Mouse (Mus musculus) sigmoid colon, adult 10 weeks (tissue): ENCODE data around the gene Slc7a8. TPM values are rescaled to one million over a fixed set of nuclear protein-coding genes. Genes with fewer than 3 reads are reported as not detected.

ENCODE experiments used
- polyA plus RNA-seq: library from polyadenylated mRNA; stranded (reverse); fragments of 350-450 nt; fragmentation: Illumina TruSeq; extraction: RNeasy Lipid Tissue Mini Kit (QIAGEN cat#74804); gene quantifications from one replicate; pipeline ENCODE4 v1.2.3, GENCODE M21; 2014; ENCODE audit warnings: low read depth, low replicate concordance

Gene Slc7a8
- polyA plus RNA-seq = 2.9 TPM

DNA sequence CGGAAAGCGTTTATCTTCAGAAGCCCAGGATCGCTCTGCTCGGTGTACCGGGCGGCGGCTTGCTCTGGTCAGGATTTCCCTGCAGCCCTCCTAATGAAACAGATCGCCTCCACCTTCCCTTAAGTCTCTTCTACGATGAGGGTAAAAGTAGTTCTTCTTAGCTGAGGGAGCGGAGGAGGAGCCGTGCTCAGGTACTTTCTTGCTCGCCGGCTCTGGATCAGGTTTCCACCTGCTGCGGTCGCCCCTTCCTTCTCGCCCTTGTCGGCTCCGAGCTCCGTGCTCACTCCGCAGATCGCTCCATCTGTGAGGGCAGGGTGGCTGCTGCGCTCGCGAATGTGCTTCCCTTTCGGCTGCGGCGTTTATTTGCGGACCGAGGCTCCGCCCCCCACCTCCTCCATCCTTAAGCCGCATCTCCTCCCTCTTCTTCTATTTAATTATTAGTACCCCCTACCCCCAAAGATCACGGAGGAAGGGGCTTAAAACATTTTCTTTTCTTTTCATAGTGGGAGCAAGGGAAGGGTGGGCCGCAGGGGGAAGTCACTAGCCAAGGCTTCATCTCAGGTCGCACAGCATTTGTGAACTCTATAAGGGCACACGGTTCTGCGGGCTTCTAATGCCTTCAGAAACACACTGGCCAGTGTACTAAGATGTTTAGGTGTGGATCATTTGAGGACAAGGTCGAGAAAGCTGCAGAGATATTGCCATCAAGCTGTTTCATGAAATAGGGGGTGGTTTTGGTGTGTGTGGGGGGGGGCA is at the start of gene Slc7a8:
Gene Slc7a8 (minus strand): TSS at position 337 of the 756 bp plus-strand sequence.

GRCm38 (mm10) chr14:54813991-54814390 is 32.2 kb upstream of the Slc7a8 start, which contains the start of gene Rnf212b:
Rnf212b (plus strand) TSS chr14:54814141.

DNA sequence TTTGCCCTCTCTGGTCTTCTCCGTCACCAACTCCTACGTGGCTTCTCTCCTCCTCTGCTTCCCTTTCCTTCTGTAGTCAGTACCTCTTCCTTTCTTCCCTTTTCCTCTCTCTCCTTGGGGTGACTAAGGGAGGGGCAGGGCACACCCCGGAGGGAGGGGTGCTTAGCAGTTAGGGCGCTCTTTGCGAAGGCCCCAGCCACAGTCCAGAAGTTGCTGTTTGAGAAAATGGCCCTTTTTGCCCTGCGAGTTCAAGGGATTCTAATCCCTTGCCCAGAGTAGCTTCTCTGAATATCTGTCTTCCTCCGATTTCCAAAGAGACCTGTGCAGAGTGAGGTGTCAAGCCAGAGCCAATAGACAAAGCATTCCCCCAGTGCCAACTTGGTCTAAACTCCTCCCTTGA is 69.7 kb downstream of the Slc7a8 start, which contains the start of gene Cebpe:
Gene Cebpe (minus strand): TSS at position 101 of the 400 bp plus-strand sequence.

DNA sequence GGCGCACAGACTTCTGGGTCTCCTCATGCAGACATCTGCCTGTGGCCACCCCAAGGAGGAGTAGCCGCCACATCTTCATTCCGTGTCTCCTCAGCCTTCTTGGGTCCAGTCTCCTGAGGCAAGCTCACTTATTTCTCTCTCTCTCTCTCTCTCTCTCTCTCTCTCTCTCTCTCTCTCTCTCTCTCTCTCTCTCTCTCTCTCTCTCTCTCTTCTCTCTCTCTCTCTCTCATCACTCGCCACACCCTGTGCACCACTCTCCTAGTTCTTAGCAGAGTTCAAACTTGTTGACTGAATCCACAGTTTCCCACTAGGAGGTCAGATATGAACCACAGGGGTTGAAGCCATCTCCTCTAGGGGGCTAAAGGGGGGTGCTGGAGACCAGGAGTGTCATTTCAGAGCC is 83.0 kb downstream of the Slc7a8 start, which contains the start of gene Gm29776:
Gene Gm29776 (minus strand): TSS at position 101 of the 400 bp plus-strand sequence.

DNA sequence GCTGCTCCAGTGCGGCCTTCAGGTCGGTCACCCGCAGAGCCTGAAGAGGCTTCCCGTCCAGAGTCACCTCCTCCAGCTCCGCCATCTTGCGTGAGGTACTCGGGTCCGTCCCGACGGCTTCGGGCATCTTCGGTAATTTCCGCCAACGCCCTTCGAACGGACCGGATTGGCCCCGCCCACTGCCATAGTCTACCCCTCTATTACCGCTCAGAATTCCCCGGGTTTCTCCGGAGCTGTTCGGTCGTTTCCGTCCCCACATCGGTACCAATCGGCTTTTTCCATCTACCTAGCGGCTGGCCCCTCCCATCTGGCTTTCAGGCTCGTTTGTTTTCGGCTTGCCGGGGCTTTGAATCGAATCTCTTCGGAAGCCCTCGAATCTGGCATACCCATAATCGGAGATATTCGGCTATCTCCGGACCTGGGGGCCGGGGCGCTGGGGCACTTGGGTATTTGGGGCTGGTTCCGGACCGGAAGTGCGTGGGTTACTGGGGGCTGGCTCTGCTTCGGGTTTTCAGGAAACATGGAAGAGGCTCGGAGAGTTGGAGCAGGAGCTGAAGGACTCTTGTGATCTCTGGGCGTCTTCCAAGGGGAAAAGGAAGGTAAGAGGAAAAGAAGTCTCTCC is 95.1 kb downstream of the Slc7a8 start, which contains the start of gene Acin1:
Gene Acin1 (minus strand): TSS at position 410 of the 622 bp plus-strand sequence.

DNA sequence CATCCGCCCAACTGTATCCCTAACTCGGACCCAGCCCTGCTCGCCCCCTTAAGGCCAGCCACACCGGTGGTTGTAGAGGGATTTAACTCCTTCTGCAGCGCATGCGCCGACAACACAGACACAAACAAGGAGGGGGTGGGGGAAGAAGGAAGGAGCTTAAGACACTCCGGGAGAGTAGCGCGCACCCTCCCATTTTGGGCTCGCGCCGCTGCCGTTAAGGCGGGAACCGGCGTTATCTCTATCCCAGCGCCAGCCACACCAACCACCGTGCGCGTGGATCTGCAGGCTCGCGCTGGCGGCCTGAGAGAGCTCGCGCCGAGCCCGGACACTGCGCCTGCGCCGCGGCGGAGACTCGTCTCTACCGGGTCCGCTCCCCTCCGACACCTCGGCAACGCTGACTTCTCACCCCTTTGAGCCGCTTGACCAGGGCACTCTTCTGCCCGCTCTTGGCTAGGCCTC is 95.7 kb downstream of the Slc7a8 start, which contains the start of gene 1700123O20Rik:
Gene 1700123O20Rik (plus strand): TSS at position 154 of the 459 bp plus-strand sequence.

Other genes with a start within 250 kb of the Slc7a8 start
- 2.8 TPM for gene Haus4, start 227.3 kb downstream of the Slc7a8 start, polyA plus RNA-seq
- gene Ajuba, start 204.4 kb downstream of the Slc7a8 start, polyA plus RNA-seq = 1.6 TPM
- 2.6 TPM for gene 4931414P19Rik, start 176.0 kb downstream of the Slc7a8 start, polyA plus RNA-seq
- gene Psmb5, start 163.9 kb downstream of the Slc7a8 start, polyA plus RNA-seq = 1.9 TPM
- gene Psmb11, start 160.5 kb downstream of the Slc7a8 start, polyA plus RNA-seq = not detected
- not detected for gene Gm17606, start 141.0 kb downstream of the Slc7a8 start, polyA plus RNA-seq
- 0.32 TPM for gene Cdh24, start 140.6 kb downstream of the Slc7a8 start, polyA plus RNA-seq
- gene 1700123O20Rik, start 95.7 kb downstream of the Slc7a8 start, polyA plus RNA-seq = 22.7 TPM
- 196 TPM for gene Acin1, start 95.0 kb downstream of the Slc7a8 start, polyA plus RNA-seq
- not detected for gene Gm29776, start 83.1 kb downstream of the Slc7a8 start, polyA plus RNA-seq
- gene Cebpe, start 69.8 kb downstream of the Slc7a8 start, polyA plus RNA-seq = not detected
- gene Rnf212b, start 32.2 kb upstream of the Slc7a8 start, polyA plus RNA-seq = not detected
- 7.2 TPM for gene Homez, start 89.0 kb upstream of the Slc7a8 start, polyA plus RNA-seq
- 5.7 TPM for gene Ppp1r3e, start 95.6 kb upstream of the Slc7a8 start, polyA plus RNA-seq
- 24.1 TPM for gene Bcl2l2, start 101.4 kb upstream of the Slc7a8 start, polyA plus RNA-seq
- not detected for gene Gm20521, start 101.5 kb upstream of the Slc7a8 start, polyA plus RNA-seq
- gene Pabpn1, start 110.6 kb upstream of the Slc7a8 start, polyA plus RNA-seq = 56.1 TPM
- gene Slc22a17, start 131.2 kb upstream of the Slc7a8 start, polyA plus RNA-seq = 0.41 TPM
- 0.28 TPM for gene Efs, start 144.2 kb upstream of the Slc7a8 start, polyA plus RNA-seq
- gene Il25, start 150.7 kb upstream of the Slc7a8 start, polyA plus RNA-seq = not detected
- not detected for gene Cmtm5, start 154.3 kb upstream of the Slc7a8 start, polyA plus RNA-seq
- gene Myh6, start 185.0 kb upstream of the Slc7a8 start, polyA plus RNA-seq = not detected
- not detected for gene Gm17428, start 195.0 kb upstream of the Slc7a8 start, polyA plus RNA-seq
- not detected for gene Myh7, start 212.7 kb upstream of the Slc7a8 start, polyA plus RNA-seq
- gene Ngdn, start 233.5 kb upstream of the Slc7a8 start, polyA plus RNA-seq = 7.9 TPM